Mouse (Mus musculus) urinary bladder, postnatal 10 days (tissue): Measurements from ENCODE around the gene Ctf1.
"Not testable (repeated sequence)": the region's sequence is repeated elsewhere in the genome, so short reads cannot be mapped to it uniquely, and the experiment has no call there.

Source experiments
- DNase-seq: peaks from one replicate; pipeline ENCODE4 v3.0.0; 2022; ENCODE audit warnings: low spot score

Gene Ctf1

DNA sequence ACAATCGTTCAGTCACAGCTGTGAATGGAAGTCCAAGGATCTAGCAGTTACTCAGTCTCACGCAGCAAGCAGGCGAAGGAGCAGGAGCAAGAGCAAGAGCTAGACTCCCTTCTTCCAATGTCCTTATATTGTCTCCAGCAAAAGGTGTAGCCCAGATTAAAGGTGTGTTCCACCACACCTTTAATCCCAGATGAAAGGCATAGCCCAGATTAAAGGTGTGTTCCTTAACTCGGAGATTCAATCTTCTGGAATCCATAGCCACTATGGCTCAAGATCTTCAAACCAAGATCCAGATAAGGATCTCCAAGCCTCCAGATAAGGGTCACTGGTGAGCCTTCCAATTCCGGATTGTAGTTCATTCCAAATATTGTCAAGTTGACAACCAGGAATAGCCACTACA, 19.5 kb downstream of the Ctf1 start, which contains the start of gene Ctf2:
Ctf2 (minus strand) TSS at position 101 of the 400 bp plus-strand sequence.
- not testable (repeated sequence) for DNase-seq

GRCm38 (mm10) chr7:127744366-127745045, 32.0 kb downstream of the Ctf1 start, which contains the start of gene Fbxl19:
Fbxl19 (plus strand) TSS chr7:127744543.
- DNase-seq, result no peak

DNA sequence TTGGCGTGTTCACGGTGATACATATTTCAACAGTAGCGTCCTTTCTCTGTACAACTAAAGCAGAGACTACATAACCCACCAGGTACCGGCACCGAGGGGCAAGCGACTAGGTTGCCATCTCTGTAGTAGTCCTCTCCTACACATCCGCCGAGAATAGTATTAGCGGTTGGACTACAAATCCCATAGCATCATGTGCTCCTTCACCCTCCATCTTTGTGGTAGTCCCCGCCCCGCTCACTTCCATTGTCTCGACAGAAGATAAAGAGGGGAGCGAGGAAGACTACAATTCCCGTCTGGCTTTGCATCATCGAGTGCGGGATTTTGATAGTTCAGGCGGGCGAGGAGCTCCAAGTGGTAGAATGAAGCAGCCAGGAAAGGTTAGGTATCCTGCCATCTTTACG, 32.7 kb downstream of the Ctf1 start:
- no peak for DNase-seq

DNA sequence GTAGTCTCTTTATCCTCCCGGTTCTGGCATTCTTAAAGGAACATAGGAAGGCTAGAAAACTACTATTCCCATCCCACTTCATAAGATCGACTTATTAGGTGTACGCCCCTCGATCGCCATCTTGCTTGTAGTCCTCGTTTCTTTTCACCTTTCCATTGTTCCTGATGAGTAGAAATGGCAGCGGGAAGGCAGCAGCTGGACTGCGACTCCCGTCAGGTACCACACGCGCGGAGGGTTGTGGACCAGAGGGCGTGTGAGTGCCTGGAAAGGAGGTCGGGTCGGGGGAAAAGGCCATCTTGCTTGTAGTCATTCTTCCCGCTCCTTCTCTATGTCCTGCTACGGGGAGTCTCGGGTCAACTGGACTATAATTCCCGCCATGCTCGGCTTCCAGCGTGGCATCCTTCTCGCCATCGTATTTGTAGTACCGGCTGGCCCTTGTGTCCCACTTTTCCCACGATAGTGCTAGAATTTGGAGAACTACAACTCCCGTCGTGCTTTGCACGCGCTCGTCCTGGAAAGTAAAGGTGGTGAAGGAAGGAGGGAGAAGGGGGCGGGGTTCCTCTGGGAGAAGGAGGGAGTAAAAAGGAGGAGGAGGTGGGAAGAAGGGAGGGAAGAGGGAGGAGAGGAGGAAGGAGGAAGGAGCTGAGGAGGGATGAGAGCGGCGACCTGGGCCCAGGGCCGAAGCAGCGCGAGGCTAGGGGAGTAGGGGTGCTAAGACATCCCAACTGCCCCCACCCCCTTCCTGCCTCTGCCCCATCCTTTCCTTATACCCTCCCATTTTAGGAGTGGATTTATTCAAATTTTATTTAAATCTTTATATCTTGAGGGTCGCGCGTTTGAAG, 33.3 kb downstream of the Ctf1 start:
- peak; percentile 80 for DNase-seq

DNA sequence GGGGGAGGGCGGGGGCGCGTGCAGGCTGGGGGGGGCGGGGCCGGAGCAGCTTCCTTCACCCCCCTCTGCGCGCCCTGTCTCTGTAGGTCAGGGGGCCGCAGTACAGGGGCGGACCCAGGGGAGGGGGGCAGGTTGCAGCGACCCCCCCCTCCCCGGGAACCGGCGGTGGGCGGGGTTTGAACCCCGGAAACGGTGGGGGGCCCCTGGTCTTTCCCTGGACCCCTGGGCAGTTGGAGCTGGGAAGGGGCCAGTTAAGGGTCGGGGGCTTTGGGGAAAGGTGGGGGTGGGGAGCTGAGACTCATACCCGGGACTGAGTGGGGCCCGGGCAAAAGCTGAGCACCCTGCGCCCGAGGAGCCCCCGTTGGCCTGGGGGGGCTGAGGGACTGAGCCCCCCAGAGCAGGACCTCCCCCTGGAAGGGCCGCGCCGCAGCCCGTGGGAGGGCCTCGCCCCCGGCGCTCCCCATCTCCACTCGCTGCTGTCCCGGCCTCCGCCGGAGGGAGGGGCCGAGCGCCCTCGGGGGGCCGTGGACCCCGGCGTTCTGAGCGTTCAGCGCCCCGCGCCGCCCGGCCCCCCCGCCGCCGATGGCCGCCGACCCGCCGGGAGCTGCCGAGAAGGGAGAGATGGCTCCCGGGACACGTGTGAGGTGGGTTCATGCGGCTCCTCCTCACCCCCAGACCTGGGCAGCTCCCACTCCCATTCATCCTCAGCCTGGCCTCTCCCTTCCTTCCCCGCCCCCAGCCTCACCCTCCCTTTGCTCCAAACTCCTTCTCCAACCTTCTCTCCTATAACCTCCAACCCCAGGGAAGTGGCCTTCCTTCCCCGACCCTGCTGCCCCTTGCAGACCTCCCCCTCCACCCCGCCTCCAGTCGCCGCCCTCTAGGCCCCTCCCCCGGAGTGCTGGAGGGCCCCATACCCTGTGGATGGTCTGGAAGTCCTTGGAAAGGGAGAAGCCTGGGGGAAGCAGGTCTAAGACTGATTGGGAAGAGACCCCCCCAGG, 34.3 kb downstream of the Ctf1 start:
- DNase-seq, result no peak

DNA sequence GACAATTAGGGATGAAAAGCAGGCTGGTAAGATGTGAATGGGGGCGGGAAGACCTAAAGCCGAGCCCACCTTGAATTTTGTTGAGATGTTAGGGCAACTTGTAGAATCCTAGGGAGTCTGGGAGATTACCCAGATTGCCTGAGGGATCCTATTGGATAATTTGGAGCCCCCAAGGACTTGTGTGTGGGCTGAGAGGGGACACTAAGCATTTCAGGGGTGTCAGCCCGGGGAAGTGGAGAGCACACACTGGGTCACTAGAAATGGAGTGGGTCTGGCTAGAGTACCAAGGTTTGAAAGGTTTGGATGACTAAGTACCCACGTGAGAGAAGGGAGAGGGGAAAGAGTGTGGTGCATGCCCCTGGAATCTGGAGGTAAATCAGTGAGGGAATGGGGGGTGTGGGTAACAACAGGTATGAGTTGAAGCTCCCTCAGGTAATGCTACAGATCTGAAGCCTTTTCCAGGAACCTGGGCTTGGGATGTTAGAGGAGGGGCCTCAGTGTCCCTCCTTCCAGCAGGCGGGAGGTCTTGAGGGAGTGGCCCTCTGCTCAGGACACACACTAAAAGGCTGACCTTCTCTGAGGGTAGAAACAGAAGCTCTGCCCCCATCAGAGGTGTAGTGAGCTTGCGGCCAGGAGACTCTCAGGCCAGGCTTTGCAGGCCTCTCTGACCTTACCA, 35.2 kb downstream of the Ctf1 start:
- DNase-seq, result no peak

- DNase-seq, result no peak
Measured at GRCm38 (mm10) chr7:127748235-127748560, 35.7 kb downstream of the Ctf1 start.

GRCm38 (mm10) chr7:127750131-127751127, 37.9 kb downstream of the Ctf1 start:
- DNase-seq, result no peak

DNA sequence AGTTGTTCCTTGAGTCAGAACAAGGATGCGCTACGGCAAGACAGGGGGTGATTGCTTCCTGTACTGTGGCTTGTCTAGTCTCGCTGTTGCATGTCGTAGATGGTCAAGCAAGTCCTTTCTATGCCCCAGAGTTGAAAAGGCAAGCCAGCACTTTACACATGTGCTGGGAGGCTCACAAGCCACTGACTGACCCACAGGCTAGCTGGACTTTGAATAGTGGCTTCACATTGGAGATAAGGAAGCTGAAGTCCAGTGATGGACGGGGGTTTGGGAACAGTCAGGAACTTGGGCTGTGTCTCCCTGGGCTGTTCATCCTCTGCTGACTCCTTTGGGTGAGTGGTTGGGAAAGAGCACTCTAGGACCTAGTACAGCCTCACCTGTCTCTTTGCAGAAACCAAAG, 39.1 kb downstream of the Ctf1 start:
- no peak for DNase-seq

- no peak for DNase-seq
Measured at GRCm38 (mm10) chr7:127752069-127752468, 39.5 kb downstream of the Ctf1 start.

DNA sequence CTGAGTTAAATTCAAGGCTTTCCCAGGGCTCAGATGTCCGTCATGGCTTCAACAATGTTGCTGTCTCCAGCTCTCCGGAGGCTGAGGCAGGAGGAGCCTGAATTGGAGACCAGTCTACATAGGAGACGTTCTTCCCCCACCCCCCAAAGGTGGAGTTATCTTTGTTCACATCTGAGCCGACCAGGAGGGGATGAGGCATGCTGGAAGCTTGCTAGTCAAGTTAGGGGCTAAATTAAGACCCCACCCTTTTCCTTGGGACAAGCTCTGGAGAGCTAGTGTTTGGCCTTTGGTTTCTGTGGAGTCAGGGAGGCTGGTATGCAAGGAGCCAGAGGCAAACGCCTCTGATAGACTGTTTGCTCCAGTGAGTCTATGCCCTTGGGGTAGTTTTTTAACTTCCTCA, 40.6 kb downstream of the Ctf1 start:
- no peak for DNase-seq

GRCm38 (mm10) chr7:127753741-127754140, 41.2 kb downstream of the Ctf1 start:
- DNase-seq, result no peak

DNA sequence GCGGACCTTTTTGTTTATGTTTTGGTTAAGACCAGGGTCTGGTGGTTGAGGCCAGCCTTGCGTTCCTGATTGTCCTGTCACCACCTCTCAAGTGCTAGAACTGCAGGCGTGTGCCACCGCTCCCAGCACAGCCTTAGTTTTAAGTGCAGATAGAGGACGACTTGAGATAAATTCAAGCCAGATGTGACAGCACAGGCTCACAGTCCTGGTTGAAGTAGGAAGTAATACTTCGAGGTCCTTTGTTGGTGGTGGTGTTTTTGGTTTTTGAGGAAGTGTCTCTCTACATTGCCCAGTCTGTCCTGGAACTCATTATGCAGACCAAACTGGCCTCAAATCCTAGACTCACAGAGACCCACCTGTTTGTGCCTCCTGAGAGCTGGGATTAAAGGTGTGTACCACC, 47.2 kb downstream of the Ctf1 start:
- DNase-seq, result no peak

DNA sequence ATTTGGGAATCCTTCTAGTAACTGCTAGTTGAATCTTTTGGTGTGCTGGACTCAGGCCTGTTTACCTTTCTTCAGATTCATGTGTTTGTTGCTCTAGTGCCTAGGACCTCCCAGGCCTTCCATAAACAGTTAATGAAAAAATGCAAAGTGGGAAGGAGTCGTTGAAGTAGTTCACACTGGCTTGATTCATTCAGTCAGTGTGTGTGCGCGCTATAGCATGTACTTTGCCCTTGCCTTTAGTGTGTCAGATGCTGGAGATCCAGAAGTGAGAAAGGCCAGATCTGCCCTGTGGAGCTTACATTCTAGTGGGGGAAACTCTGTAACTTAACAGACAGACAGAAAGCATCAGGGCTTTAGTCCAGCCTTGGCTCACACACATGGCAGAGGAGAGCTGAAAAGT, 47.9 kb downstream of the Ctf1 start:
- no peak for DNase-seq

DNA sequence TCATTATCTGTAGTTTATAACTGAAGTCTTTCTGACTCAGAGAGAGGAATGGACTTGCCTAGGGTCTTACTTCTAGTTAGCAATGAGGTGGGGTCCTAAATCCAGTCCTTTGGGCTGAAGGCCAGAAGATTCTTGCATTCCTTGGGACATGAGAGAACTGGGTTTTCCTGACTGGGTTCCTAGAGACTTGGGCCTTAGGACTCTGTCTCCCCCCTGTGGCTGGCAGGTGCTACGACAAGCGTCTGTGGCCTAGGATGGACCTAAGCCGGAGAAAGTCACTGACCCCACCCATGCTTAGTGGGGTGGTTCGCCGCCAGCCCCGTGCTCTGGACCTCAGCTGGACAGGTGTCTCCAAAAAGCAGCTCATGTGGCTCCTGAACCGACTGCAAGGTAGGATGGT, 48.5 kb downstream of the Ctf1 start:
- DNase-seq, result no peak

DNA sequence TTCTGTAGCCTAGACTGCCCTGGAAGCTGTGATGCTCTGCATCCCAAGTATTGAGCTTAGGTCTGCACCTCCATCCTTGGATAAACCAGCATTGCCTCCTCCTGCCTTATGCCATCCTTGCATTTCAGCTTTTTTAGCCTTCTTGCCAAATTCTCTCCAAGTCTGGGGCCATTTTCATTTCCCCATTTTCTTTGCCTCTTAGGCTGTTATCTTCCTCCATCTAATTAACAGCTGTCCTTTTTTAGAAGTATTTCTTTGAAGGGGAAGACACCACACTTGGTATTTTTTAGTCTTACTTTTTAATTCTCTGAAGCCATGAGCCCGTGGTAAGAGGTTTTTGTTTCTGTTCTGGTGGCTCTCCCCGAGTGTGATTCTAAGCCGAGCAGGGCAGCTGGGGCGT, 51.1 kb downstream of the Ctf1 start:
- no peak for DNase-seq

- no peak for DNase-seq
Measured at GRCm38 (mm10) chr7:127765756-127766155, 53.2 kb downstream of the Ctf1 start.

GRCm38 (mm10) chr7:127766851-127767609, 54.5 kb downstream of the Ctf1 start:
- DNase-seq, result no peak
